Mouse (Mus musculus) CH12.LX (cell line): ENCODE measurements at regions not wholly inside any gene's neighbourhood (a gene's known extent, or its start where the extent isn't known, plus 50 kb on each side); places are given as distances from the start of the nearest gene placed in this dataset.

Source experiments
- BHLHE40 ChIP-seq: IDR thresholded peaks from 2 replicates; pipeline ENCODE4 v1.6.1; 2011; ENCODE audit warnings: mild to moderate bottlenecking, low read depth, low read length, improper control_type of control experiment
- CTCF ChIP-seq, 2 experiments: IDR thresholded peaks in 1 of 2; conservative IDR thresholded peaks in 1 of 2; 2 replicates each; pipeline ENCODE4 v1.5.1; 2011 to 2012; ENCODE audit warnings: low read depth in 2 of 2, low read length in 2 of 2, improper control_type of control experiment in 1 of 2, inconsistent platforms in 1 of 2, mild to moderate bottlenecking in 1 of 2, moderate library complexity in 1 of 2
- E2F4 ChIP-seq: IDR thresholded peaks from 2 replicates; pipeline ENCODE4 v1.6.1; 2011; ENCODE audit warnings: low read depth, low read length, improper control_type of control experiment; ENCODE audit not compliant: insufficient replicate concordance
- HCFC1 ChIP-seq: IDR thresholded peaks from 2 replicates; pipeline ENCODE4 v1.6.1; 2012; ENCODE audit warnings: low read depth, mild to moderate bottlenecking, inconsistent platforms, low read length, improper control_type of control experiment
- JUND ChIP-seq: conservative IDR thresholded peaks from 2 replicates; pipeline ENCODE4 v1.6.1; 2011; ENCODE audit warnings: low read depth, low read length, improper control_type of control experiment
- POLR2A ChIP-seq: IDR thresholded peaks from 2 replicates; pipeline ENCODE4 v1.6.1; 2011; ENCODE audit warnings: low read depth, mild to moderate bottlenecking, improper control_type of control experiment, low read length
- POLR2AphosphoS2 ChIP-seq: IDR thresholded peaks from 2 replicates; pipeline ENCODE4 v1.6.1; 2011; ENCODE audit warnings: low read depth, low read length, improper control_type of control experiment
- TCF12 ChIP-seq: IDR thresholded peaks from 2 replicates; pipeline ENCODE4 v1.6.1; 2014; ENCODE audit warnings: low read depth, mild to moderate bottlenecking, inconsistent platforms, low read length, improper control_type of control experiment

DNA sequence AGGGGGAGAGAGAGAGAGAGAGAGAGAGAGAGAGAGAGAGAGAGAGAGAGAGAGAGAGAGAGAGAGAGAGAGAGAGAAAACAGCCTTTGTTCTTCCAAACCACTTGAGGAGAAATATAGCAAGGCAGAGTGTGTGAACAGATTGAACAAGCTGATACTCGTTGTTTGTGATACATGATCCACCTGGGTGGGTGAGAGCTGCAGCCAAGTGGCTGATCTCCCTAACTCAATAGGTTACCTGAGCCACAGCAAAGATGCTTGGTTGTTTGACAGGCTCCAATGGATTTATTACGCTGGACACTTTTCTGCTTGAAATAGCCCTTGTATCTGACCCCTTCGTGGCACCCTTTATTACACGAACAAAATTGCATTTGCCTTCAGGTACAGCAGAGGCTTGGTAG, 438.0 kb downstream of the Nedd1 start:
- TF ChIP-seq BHLHE40 = no peak
- TF ChIP-seq JUND = no peak
- no peak for TF ChIP-seq HCFC1
- TF ChIP-seq POLR2A = no peak
- no peak for TF ChIP-seq E2F4
- no peak for TF ChIP-seq CTCF (conservative IDR thresholded peaks at IDR 0.05 in 1 of 2, IDR thresholded peaks at IDR 0.05 in 1 of 2; ENCODE audit: low read depth in 2 of 2, low read length in 2 of 2)
- no peak for TF ChIP-seq TCF12
- no peak for TF ChIP-seq POLR2AphosphoS2
